Mouse (Mus musculus) ES-Bruce4 (cell line): ENCODE measurements around the gene Opa3.

Experiments used
- CTCF ChIP-seq: IDR thresholded peaks from one replicate; pipeline ENCODE4 v1.8.1; 2011; ENCODE audit warnings: low read depth, low read length
- EP300 ChIP-seq: IDR thresholded peaks from 2 replicates; pipeline ENCODE4 v1.6.1; 2011; ENCODE audit warnings: low read depth, low read length; ENCODE audit not compliant: insufficient read depth
- POLR2A ChIP-seq: IDR thresholded peaks from one replicate; pipeline ENCODE4 v1.8.1; 2011; ENCODE audit warnings: low read length; ENCODE audit not compliant: insufficient read depth

DNA sequence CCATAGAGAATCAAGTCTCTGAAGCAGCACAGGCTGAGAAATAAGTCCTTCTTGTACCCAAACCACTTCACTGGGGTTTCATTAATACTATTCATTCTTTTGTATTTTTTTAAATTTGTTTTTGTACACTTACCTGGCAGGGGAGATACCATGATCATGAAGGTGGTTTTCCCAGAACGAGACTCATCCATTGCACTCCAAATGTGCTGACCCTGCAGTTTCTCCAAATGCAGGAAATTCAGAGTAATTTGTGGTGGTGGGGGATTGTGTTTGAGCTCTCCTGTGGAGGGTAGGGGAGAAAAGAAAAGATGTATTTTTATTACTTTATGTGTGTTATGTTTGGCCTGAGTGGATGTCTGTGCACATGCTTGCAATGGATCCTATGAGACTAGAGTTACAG lies 13.9 kb downstream of the Opa3 start:
- no peak for TF ChIP-seq CTCF
- TF ChIP-seq EP300: no peak
- TF ChIP-seq POLR2A: no peak
